Mouse (Mus musculus): Measurements from ENCODE around the gene Snx29.

DNA sequence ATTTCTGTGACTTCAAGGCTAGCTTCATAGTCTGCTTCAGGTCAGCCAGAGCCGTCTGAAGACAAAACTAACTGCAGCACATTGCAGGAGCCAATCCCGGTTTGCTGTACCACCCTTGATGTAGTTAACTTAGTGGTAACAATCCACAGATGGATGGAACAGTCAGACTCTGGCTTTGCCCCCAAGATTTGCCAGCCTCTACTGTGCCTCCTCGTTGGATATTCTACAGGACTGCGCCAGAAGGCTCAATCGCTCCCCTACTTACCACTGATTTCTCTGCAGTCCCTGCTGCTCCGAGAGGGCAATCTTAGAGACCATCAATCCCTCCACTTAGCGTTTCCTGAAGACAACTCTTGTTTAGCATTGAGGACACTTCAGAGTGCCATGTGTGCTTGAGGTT lies 208.7 kb downstream of the Snx29 start:
- TF ChIP-seq CTCF (IDR thresholded peaks at IDR 0.05; ENCODE audit: control insufficient read depth, insufficient read depth, low read length) (no peak), POLR2A (IDR thresholded peaks at IDR 0.05; ENCODE audit: borderline replicate concordance, control insufficient read depth, low read depth, low read length) (no peak)
